Mouse (Mus musculus): ENCODE measurements around the gene Gm49425. TPM values are rescaled to one million over a fixed set of nuclear protein-coding genes. Genes with fewer than 3 reads are reported as not detected.
A peak's percentile ranks its signal among the peaks of the same experiment; 100 is the strongest.
"Not testable (repeated sequence)": the region's sequence is repeated elsewhere in the genome, so short reads cannot be mapped to it uniquely, and the experiment has no call there.

Gene Gm49425
- polyA plus RNA-seq (2012; rRNA removed) (0.22 and 0.23 TPM in 2 replicates), polyA plus RNA-seq (2014; fragmentation: Nextera tagmentation; extraction: Ambion mirVana) (0.30 and 0.45 TPM in 2 replicates)

- not testable (repeated sequence) for H3K27me3 ChIP-seq (ENCODE audit: control insufficient read depth, insufficient read depth, low read length); H3K4me1 ChIP-seq (ENCODE audit: control insufficient read depth, insufficient read depth, low read length); H3K4me2 ChIP-seq (replicated peaks; ENCODE audit: low read depth, low read length, severe bottlenecking); H3K36me3 ChIP-seq (ENCODE audit: control insufficient read depth, insufficient read depth, low read length); H3K9me3 ChIP-seq (ENCODE audit: control insufficient read depth, low read length); DNase-seq (ENCODE audit: low spot score); H3K9ac ChIP-seq (ENCODE audit: low read depth, low read length, severe bottlenecking); H3K27ac ChIP-seq (replicated peaks; ENCODE audit: low read depth, low read length); ATAC-seq (ENCODE audit: low FRiP score, low read depth); H3K4me3 ChIP-seq (replicated peaks; ENCODE audit: low read length)
- 72% methylated on average over 2 of the region's 2 CpGs for WGBS
These were observed at the start of gene Gm49425 for GRCm38 (mm10) chr15:101517161-101517560. TSS of gene Gm49425 (minus strand) at chr15:101517261.

DNA sequence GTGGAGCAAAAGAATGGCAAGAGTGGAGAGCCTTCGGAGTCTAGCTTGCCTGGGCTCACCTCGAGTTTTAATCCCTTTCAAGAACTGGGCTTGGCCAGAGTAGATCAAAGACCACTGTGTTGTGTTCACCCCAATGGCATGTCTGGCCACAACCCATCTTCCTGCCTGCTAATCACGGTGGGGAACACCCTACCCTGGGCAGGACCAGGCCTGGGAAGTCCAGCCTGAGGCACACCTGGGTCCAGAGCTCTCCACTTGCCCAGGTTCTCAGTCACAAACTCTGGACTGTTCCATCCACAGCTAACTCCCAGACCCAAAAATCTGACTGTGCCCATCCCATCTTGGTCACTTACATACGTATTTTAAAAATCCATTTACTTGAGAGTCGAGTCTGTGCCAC is 45.8 kb upstream of the Gm49425 start, which contains the start of gene Krt90:
Gene Krt90 (minus strand): TSS at position 101 of the 400 bp plus-strand sequence.
- Histone ChIP-seq H3K27me3 (ENCODE audit: control insufficient read depth, insufficient read depth, low read length) (no peaks in the 10 kb centered on the region), H3K9ac (ENCODE audit: low read depth, low read length, severe bottlenecking) (no peak within 1 kb of the TSS), H3K9me3 (ENCODE audit: control insufficient read depth, low read length) (no peaks in the 10 kb centered on the region), H3K4me1 (ENCODE audit: control insufficient read depth, insufficient read depth, low read length) (peaks cover 21% of the 10 kb centered on the region), H3K27ac (replicated peaks; ENCODE audit: low read depth, low read length) (no peak within 1 kb of the TSS), H3K36me3 (ENCODE audit: control insufficient read depth, insufficient read depth, low read length) (no peaks in the 10 kb centered on the region), H3K4me2 (replicated peaks; ENCODE audit: low read depth, low read length, severe bottlenecking) (no peak within 1 kb of the TSS), H3K4me3 (replicated peaks; ENCODE audit: low read length) (no peak within 1 kb of the TSS)
- WGBS: 60% methylated on average over 5 of the region's 5 CpGs
- ATAC-seq (ENCODE audit: low FRiP score, low read depth) (no peak), DNase-seq (ENCODE audit: low spot score) (no peak)
- no peak for TF ChIP-seq POLR2A (IDR thresholded peaks at IDR 0.05; ENCODE audit: borderline replicate concordance, extremely low read depth, insufficient read depth, insufficient read length)

DNA sequence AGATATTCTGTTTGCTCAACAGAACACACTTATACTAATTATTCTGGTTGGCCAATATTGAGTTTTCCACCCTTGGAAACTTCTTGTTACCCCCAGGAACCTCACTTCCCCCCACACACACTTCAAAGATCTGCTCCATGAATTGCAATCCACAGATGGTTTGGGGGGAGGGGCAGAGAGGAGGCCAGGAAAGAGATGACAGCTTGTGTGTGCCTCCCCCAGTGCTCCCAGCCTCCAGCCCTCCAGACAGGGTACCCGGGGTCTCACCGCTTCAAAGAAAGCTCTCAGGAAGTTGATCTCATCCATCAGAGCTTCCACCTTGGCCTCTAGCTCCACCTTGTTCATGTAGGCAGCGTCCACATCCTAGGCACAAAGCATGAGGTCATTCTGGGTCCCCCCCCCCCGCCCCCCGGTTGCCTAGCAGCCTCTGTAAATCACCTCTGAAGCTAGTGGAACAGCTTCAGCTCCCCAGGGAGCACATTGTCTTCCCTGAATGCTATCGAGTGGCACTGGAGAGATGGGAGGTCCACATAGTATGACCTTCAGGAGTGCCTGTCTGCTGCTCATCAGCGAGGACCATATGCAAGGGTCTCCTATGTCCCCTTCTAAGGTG is 41.1 kb upstream of the Gm49425 start:
- no peak for TF ChIP-seq POLR2A (IDR thresholded peaks at IDR 0.05; ENCODE audit: borderline replicate concordance, extremely low read depth, insufficient read depth, insufficient read length)
- DNase-seq (ENCODE audit: low spot score) (no peak), ATAC-seq (ENCODE audit: low FRiP score, low read depth) (no peak)
- Histone ChIP-seq H3K27me3 (ENCODE audit: control insufficient read depth, insufficient read depth, low read length) (no peaks in the 10 kb centered on the region), H3K4me2 (replicated peaks; ENCODE audit: low read depth, low read length, severe bottlenecking) (no peak overlapping the region), H3K9ac (ENCODE audit: low read depth, low read length, severe bottlenecking) (no peak overlapping the region), H3K4me1 (ENCODE audit: control insufficient read depth, insufficient read depth, low read length) (no peaks in the 10 kb centered on the region; the same call in 1 of the 2 replicates), H3K9me3 (ENCODE audit: control insufficient read depth, low read length) (no peaks in the 10 kb centered on the region), H3K27ac (replicated peaks; ENCODE audit: low read depth, low read length) (no peak overlapping the region), H3K4me3 (replicated peaks; ENCODE audit: low read length) (no peak overlapping the region), H3K36me3 (ENCODE audit: control insufficient read depth, insufficient read depth, low read length) (no peaks in the 10 kb centered on the region)
- 17% methylated on average over 6 of the region's 7 CpGs for WGBS

GRCm38 (mm10) chr15:101553169-101553568 is 36.1 kb upstream of the Gm49425 start:
- Histone ChIP-seq H3K27me3 (ENCODE audit: control insufficient read depth, insufficient read depth, low read length) (peaks cover 6% of the 10 kb centered on the region; the same call in 1 of the 2 replicates), H3K4me2 (replicated peaks; ENCODE audit: low read depth, low read length, severe bottlenecking) (peak overlapping the region; percentile 31), H3K36me3 (ENCODE audit: control insufficient read depth, insufficient read depth, low read length) (no peaks in the 10 kb centered on the region), H3K9me3 (ENCODE audit: control insufficient read depth, low read length) (no peaks in the 10 kb centered on the region), H3K4me3 (replicated peaks; ENCODE audit: low read length) (0 out of 2 replicates have a peak overlapping the region, but pooled peaks have one; percentile 4), H3K27ac (replicated peaks; ENCODE audit: low read depth, low read length) (no peak overlapping the region), H3K9ac (ENCODE audit: low read depth, low read length, severe bottlenecking) (no peak overlapping the region), H3K4me1 (ENCODE audit: control insufficient read depth, insufficient read depth, low read length) (peaks cover 6% of the 10 kb centered on the region)
- ATAC-seq (ENCODE audit: low FRiP score, low read depth): peak; percentile 89
- 0% methylated on average over 11 of the region's 11 CpGs for WGBS
- TF ChIP-seq POLR2A (IDR thresholded peaks at IDR 0.05; ENCODE audit: borderline replicate concordance, extremely low read depth, insufficient read depth, insufficient read length): no peak
- DNase-seq (ENCODE audit: low spot score): peak; percentile 56

GRCm38 (mm10) chr15:101552188-101552587 is 35.1 kb upstream of the Gm49425 start:
- Histone ChIP-seq H3K4me3 (replicated peaks; ENCODE audit: low read length) (no peak overlapping the region), H3K27ac (replicated peaks; ENCODE audit: low read depth, low read length) (no peak overlapping the region), H3K36me3 (ENCODE audit: control insufficient read depth, insufficient read depth, low read length) (no peaks in the 10 kb centered on the region), H3K9ac (ENCODE audit: low read depth, low read length, severe bottlenecking) (no peak overlapping the region), H3K4me1 (ENCODE audit: control insufficient read depth, insufficient read depth, low read length) (peaks cover 6% of the 10 kb centered on the region), H3K27me3 (ENCODE audit: control insufficient read depth, insufficient read depth, low read length) (peaks cover 6% of the 10 kb centered on the region; the same call in 1 of the 2 replicates), H3K9me3 (ENCODE audit: control insufficient read depth, low read length) (no peaks in the 10 kb centered on the region), H3K4me2 (replicated peaks; ENCODE audit: low read depth, low read length, severe bottlenecking) (no peak overlapping the region)
- no peak for TF ChIP-seq POLR2A (IDR thresholded peaks at IDR 0.05; ENCODE audit: borderline replicate concordance, extremely low read depth, insufficient read depth, insufficient read length)
- WGBS: 74% methylated on average over 7 of the region's 8 CpGs
- no peak for ATAC-seq (ENCODE audit: low FRiP score, low read depth)
- DNase-seq (ENCODE audit: low spot score): no peak

Data from limb, embryonic 14.5 days (tissue).